Mouse (Mus musculus) kidney, adult 8-10 months (tissue): ENCODE measurements around the gene Phyhd1.

ENCODE experiments used
- DNase-seq, 2 experiments: peaks; one replicate each; pipeline ENCODE4 v3.0.0; 2022

Phyhd1 gene

GRCm38 (mm10) chr2:30265767-30266253, at the start of gene Phyhd1:
Gene Phyhd1, plus strand, starts transcription at chr2:30266203.
- peak; percentile 81 to 87 for DNase-seq

- no peak for DNase-seq
These were observed 49.7 kb upstream of the Phyhd1 start for GRCm38 (mm10) chr2:30216293-30216692.

DNA sequence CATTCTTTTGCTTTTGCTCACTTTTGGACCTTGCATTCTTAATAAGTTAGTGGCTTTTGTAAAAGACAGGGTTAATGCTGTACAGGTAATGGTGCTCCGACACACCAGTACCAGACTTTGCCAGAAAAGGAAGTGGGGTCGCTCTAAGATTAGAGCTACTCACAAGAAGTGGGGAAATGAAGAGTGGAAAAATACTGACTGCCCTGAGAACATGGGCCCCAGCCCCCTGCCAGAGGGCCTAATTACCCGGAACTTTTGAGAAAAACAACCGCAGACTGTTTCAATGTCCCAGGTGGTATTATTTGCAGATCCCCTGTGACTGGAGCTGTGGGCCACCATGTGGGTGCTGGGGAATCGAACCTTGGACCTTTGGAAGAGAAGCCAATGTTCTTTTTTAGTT, 30.4 kb upstream of the Phyhd1 start:
- peak in 1 of 2 experiments; percentile 37 for DNase-seq

GRCm38 (mm10) chr2:30236426-30237198, 29.4 kb upstream of the Phyhd1 start:
- DNase-seq: no peak

DNA sequence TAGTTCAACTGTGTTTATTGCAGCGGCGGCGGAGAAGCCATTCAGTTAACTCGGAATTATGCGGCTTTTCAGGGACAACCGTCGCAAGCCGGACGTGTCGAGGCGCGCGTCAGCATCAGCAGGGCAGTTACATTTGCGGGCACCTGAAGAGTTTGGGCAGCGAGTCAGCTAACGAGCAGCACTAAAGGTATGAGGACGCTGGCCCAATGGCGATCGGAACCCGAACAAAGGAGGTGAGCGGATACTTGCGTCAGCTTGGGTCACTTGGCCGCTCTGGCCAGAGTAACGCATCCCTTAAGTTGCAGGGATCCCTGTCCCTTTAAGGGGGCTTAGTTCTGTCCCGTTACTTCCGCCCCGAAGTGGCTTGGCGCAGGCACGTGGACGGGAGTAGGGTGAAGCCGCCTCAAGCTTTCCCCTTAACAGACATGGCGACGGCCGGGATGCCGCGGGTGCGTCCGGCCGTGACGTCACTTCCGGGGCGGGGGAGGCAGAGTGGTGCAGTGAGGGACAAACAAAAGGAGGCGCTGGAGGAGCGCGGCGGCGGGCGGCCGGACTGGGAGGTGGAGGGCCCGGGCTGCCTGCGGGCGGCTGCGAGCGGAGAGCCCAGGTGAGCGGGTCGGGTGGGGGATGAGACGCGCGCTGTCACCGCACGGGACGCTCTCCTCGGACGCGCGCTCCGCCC, 28.7 kb upstream of the Phyhd1 start, which contains the start of gene Lrrc8a:
Gene Lrrc8a (plus strand): TSS at position 517 of the 682 bp plus-strand sequence.
- DNase-seq: peak; percentile 99 to 100

GRCm38 (mm10) chr2:30237881-30238280, 28.1 kb upstream of the Phyhd1 start:
- DNase-seq: peak; percentile 73 to 76

DNA sequence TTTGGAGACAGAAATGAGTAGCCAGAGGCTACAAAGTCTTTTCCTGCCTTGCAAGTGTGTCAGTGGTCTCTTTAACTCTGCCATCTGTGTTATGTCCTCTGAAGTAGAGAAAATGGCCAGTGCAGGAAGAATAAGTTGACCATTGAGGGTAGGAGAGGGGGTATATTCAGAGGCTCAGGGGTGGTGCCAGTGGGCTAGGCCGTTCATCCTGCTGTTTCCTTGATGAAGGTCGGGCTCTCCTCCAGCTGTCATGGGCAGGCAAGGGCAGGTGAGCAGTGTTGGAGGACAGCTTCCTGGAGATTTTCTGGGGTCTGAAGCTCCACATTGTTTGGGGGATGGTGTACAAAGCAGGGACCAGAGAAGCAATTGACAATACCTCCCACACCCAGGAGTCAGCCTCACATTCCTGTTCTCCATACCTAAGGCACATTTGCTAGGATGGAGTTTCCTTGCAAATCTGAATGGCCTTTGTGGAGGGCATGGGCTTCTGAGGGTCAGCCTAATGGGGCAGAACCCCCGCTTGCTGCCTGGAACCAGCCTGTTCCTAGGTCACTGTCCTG, 27.0 kb upstream of the Phyhd1 start:
- no peak for DNase-seq

- peak; percentile 68 to 70 for DNase-seq
These were observed 26.2 kb upstream of the Phyhd1 start for GRCm38 (mm10) chr2:30239777-30240176.

DNA sequence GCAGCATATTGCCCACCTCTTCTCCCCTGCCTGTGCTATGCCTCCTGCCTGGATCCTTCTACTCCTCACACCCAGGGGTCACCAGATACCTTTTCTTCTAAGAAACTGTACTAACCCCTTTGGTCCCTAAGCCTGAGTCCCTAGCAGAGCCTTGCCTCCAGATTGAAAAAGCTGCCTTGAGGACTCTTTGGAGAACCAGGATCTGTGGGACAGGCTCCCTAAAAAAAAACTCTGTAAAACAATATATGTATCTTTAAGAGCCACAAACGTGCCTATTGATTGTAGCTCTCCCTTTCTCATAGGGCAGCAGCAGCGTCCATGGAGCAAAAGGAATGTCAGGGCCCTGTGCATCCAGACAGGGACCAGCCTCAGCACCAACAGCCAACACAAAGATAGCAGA, 25.7 kb upstream of the Phyhd1 start, which contains the start of gene Gm28035:
Gene Gm28035 (plus strand): TSS at position 301 of the 400 bp plus-strand sequence.
- DNase-seq: no peak

- peak; percentile 77 to 89 for DNase-seq
These were observed 23.5 kb upstream of the Phyhd1 start for GRCm38 (mm10) chr2:30242509-30242908.

GRCm38 (mm10) chr2:30243391-30243790, 22.6 kb upstream of the Phyhd1 start:
- DNase-seq: no peak

DNA sequence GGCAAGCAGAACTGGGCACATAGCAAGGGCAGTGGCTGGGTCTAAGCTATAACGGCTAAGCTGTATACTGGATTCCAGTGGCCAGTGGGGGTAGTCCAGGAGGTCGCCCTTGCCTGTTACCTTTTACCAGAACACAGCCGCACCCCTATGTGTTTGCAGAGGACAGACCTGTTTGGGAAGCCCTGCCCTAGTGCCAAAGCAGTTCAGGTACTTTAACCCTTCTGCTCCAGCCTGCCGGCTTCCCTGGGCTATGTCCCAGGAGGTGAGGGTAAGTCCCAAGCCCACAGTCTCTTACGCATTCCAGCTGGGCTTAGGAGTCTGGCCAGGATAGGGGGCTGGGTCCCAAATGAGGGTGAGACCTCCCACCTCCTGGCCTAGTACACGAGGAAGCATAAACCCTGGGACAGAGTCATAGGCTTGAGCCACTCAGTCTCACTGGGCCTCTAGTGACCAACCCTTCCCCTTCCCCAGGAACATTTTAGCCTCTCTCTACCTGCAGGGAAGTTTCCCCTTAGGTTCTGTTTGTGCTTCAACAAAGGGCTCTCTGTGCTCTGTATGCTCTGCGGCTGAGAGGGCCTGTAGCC, 21.3 kb upstream of the Phyhd1 start:
- no peak for DNase-seq

GRCm38 (mm10) chr2:30247036-30247435, 19.0 kb upstream of the Phyhd1 start:
- DNase-seq: no peak

DNA sequence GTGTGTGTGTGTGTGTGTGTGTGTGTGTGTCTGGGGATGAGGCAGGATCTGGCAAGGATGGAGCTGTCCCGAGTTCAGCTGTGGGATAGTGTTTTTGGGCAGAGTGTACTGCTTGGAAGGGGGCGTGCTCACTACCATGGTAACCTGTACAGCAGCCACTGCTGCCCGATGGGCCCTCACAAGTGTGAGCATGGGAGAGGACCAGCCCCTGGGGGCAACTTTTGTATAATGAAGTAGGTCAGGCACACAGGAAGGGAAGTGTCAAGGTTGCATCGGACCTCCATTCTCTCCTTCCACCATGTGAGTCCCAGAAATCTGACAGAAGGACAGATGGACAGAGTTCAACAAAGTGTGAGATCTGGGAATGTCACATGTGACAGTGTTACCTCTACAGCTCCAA, 18.3 kb upstream of the Phyhd1 start:
- no peak for DNase-seq

GRCm38 (mm10) chr2:30249182-30249581, 16.8 kb upstream of the Phyhd1 start:
- no peak for DNase-seq

- DNase-seq: no peak
These were observed 15.6 kb upstream of the Phyhd1 start for GRCm38 (mm10) chr2:30250166-30251128.

DNA sequence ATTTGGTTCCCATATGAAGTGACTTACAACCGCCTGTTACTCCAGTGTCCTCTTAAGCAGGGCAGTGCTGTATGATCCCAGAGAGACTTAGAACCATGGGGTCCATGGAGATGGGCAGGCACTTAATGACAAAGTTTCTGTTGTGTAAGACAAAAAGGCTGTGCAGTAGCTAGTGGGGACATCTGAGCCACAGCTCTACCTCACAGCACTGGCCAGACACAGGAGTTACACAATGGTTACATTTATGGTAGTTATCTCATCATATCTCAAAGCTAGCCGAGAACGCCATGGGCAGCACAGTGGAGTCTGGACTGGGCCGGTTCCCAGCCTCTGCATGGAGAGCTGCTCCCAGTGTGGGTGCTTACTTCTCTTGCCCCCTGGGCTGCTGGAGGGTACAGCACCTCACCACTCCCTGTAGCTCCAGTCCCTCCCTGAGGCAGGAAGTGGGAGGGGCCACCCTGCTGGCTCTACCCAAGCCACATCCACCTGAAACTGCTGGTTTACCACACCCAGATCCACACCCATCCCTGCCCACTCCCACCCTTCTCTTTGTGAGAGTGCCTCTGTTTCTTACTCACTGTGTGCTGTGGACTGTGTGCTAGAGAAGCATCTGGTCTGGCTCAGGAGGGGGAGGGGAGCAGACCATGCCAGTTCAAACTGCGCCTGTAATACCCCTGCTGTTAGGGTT, 14.4 kb upstream of the Phyhd1 start:
- DNase-seq: no peak

GRCm38 (mm10) chr2:30252521-30252920, 13.5 kb upstream of the Phyhd1 start:
- no peak for DNase-seq

- no peak for DNase-seq
These were observed 12.2 kb upstream of the Phyhd1 start for GRCm38 (mm10) chr2:30253809-30254208.

- DNase-seq: no peak
These were observed 10.2 kb upstream of the Phyhd1 start for GRCm38 (mm10) chr2:30255631-30256395.
